Mouse (Mus musculus) testis, postnatal 14 days (tissue): Measurements from ENCODE around the gene Nat8f4.
"Not testable (repeated sequence)": the region's sequence is repeated elsewhere in the genome, so short reads cannot be mapped to it uniquely, and the experiment has no call there.

Source experiments
- DNase-seq: peaks from one replicate; pipeline ENCODE4 v3.0.0; 2021; ENCODE audit warnings: low spot score

Gene Nat8f4

GRCm38 (mm10) chr6:85904642-85905061 lies at the start of gene Nat8f4:
Gene Nat8f4, minus strand, starts transcription at chr6:85904884.
- DNase-seq = peak; percentile 83

- no peak for DNase-seq
Measured at GRCm38 (mm10) chr6:85948549-85948948, 43.9 kb upstream of the Nat8f4 start.

- no peak for DNase-seq
Measured at GRCm38 (mm10) chr6:85942469-85942868, 37.8 kb upstream of the Nat8f4 start.

GRCm38 (mm10) chr6:85938701-85939100 lies 34.0 kb upstream of the Nat8f4 start:
- no peak for DNase-seq

- DNase-seq = peak; percentile 86
Measured at GRCm38 (mm10) chr6:85936508-85937465, 32.1 kb upstream of the Nat8f4 start.

GRCm38 (mm10) chr6:85935646-85936045 lies 31.0 kb upstream of the Nat8f4 start:
- DNase-seq = no peak

GRCm38 (mm10) chr6:85934047-85934446 lies 29.4 kb upstream of the Nat8f4 start:
- DNase-seq = no peak

- no peak for DNase-seq
Measured at GRCm38 (mm10) chr6:85929312-85929711, 24.6 kb upstream of the Nat8f4 start.

GRCm38 (mm10) chr6:85927476-85928464 lies 23.1 kb upstream of the Nat8f4 start:
- DNase-seq = no peak

GRCm38 (mm10) chr6:85926709-85927108 lies 22.0 kb upstream of the Nat8f4 start:
- DNase-seq = no peak

GRCm38 (mm10) chr6:85923643-85924042 lies 19.0 kb upstream of the Nat8f4 start:
- DNase-seq = no peak

GRCm38 (mm10) chr6:85919401-85919800 lies 14.7 kb upstream of the Nat8f4 start:
- DNase-seq = no peak

GRCm38 (mm10) chr6:85918341-85918740 lies 13.7 kb upstream of the Nat8f4 start:
- DNase-seq = not testable (repeated sequence)

GRCm38 (mm10) chr6:85916596-85916995 lies 11.9 kb upstream of the Nat8f4 start:
- DNase-seq = no peak

- DNase-seq = peak; percentile 90
Measured at GRCm38 (mm10) chr6:85915539-85916513, 11.1 kb upstream of the Nat8f4 start, which contains the start of gene Nat8f1. Gene Nat8f1, minus strand, starts transcription at chr6:85915687.

GRCm38 (mm10) chr6:85915141-85915538 lies 10.5 kb upstream of the Nat8f4 start:
- no peak for DNase-seq

GRCm38 (mm10) chr6:85911587-85911986 lies 6.9 kb upstream of the Nat8f4 start, which contains the start of gene Tprkb:
Gene Tprkb, plus strand, starts transcription at chr6:85911865.
- no peak for DNase-seq

- no peak for DNase-seq
Measured at GRCm38 (mm10) chr6:85909704-85910103, 5.0 kb upstream of the Nat8f4 start.

GRCm38 (mm10) chr6:85908341-85908740 lies 3.7 kb upstream of the Nat8f4 start:
- no peak for DNase-seq

- peak; percentile 36 for DNase-seq
Measured at GRCm38 (mm10) chr6:85906911-85907351, 2.2 kb upstream of the Nat8f4 start.

- DNase-seq = no peak
Measured at GRCm38 (mm10) chr6:85902303-85902702, 2.4 kb downstream of the Nat8f4 start.
